Mouse (Mus musculus): ENCODE results near the gene Cdc34. TPM values are rescaled to one million over a fixed set of nuclear protein-coding genes. Genes with fewer than 3 reads are reported as not detected.

Gene Cdc34
- polyA plus RNA-seq, 1 experiment, result 112 TPM

DNA sequence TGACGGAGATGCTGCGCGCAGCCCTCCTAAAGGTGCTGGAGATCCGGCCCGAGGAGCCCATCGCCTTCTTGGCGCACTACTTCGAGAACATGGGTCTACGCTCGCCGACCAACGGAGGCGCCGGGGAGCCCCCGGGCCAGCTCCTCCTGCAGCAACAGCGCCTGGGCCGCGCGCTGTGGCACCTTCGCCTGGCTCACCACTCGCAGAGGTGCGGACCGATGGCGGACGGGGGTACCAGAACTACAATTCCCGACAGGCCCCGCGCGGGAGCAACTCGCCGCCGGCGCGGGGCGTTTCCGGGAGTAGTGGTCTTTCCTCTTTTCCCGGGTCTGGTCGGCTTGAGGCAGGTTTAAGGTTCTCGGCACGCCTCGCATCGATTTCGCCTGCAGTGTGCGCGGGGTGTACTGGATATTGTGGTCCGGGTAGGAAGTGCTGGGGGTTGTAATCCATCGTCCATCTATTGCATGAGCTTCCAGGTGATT, 12.4 kb upstream of the Cdc34 start:
- peak overlapping the region; percentile 80 for H3K4me3 ChIP-seq (replicated peaks; ENCODE audit: extremely low read depth, low read depth, low read length)
- no peak for TF ChIP-seq POLR2A (IDR thresholded peaks at IDR 0.05; ENCODE audit: borderline replicate concordance, extremely low read depth, low read depth, low read length)
- no peak for TF ChIP-seq CTCF (IDR thresholded peaks at IDR 0.05; ENCODE audit: insufficient read depth, low read length)
- WGBS, result under 1% methylated on average over 47 of the region's 47 CpGs
- H3K4me1 ChIP-seq (ENCODE audit: control insufficient read depth, insufficient read depth, low read length), result peaks cover 3% of the 10 kb centered on the region; the same call in 1 of the 2 replicates
- peak; percentile 84 for DNase-seq

DNA sequence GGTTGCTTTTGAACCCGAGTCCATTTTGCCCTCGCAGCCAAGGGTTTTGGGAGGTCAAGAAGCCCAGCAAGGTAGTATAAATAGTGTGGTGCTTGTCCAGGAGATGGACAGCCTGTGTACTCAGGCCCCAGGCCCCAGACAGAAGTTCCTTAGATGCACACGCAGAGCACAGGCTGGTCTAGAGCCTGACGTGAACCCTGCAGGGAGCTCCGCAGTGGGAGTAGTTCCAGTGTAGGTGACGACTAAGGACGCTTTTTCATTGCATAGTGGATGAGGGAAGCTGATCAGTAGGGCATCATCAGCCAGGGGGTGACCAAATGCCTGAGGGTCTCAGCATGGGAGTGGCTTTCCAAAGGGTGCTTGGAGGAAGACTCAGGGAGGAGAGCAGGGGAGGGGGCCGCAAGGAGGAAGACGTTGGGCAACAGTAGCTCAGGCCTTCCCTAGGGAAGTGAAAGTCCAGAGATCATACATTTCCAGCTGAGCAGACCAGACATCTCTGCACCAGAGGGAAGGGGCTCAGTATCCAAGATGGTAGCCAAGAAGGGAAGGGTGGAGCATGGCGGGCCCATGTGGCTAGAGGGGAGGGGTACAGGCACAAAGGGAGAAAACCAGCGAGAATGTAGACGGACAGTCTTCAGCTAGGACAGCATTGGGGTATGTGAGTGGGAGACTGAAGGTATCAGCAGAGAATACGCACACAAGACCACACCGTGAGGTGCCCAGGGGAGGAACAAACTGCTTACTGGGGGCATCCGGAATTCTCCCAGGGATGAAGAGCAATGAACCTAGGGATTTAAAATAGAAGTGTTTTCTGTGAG, 11.7 kb upstream of the Cdc34 start:
- Histone ChIP-seq H3K4me3 (replicated peaks; ENCODE audit: extremely low read depth, low read depth, low read length) (peak overlapping the region; percentile 80), H3K4me1 (ENCODE audit: control insufficient read depth, insufficient read depth, low read length) (peaks cover 3% of the 10 kb centered on the region; the same call in 1 of the 2 replicates)
- WGBS, result 32% methylated on average over 15 of the region's 15 CpGs
- TF ChIP-seq POLR2A (IDR thresholded peaks at IDR 0.05; ENCODE audit: borderline replicate concordance, extremely low read depth, low read depth, low read length), result no peak
- TF ChIP-seq CTCF (IDR thresholded peaks at IDR 0.05; ENCODE audit: insufficient read depth, low read length), result no peak
- DNase-seq, result no peak

DNA sequence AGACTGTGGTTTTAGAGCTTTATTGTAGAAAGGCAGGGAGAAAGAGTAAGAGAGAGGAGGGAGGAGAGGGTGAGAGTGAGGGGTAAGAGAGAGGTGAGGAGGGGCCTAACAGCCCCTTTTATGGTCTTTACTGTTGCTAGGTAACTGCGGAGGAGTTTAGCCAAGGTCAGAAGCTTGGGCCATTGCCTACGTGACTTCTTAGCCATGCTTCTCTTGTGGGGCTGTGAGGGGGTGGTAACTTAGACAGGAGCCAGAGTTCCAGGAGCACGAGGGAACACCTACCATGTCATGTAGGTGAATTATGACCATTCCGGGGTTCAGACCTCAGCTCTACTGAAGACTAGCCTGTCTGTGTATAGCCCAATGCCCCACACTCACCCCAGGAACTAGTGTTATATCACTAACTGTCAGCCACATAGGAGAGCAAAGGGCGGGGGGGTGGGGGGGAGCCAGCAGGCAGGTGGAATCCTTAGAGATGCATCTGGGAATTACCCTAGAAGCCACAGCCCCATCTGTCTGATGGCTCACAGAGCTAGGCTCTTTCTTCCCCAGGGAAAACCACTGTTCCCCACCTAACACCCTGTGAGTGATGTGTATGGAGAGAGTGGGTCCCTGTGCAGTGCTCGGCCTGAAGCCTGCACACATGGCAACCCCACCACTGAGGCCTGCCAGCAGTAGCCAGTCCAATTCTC, 10.5 kb upstream of the Cdc34 start:
- 69% methylated on average over 6 of the region's 6 CpGs for WGBS
- Histone ChIP-seq H3K4me3 (replicated peaks; ENCODE audit: extremely low read depth, low read depth, low read length) (no peak overlapping the region), H3K4me1 (ENCODE audit: control insufficient read depth, insufficient read depth, low read length) (peaks cover 3% of the 10 kb centered on the region; the same call in 1 of the 2 replicates)
- DNase-seq, result no peak
- TF ChIP-seq POLR2A (IDR thresholded peaks at IDR 0.05; ENCODE audit: borderline replicate concordance, extremely low read depth, low read depth, low read length), result no peak

DNA sequence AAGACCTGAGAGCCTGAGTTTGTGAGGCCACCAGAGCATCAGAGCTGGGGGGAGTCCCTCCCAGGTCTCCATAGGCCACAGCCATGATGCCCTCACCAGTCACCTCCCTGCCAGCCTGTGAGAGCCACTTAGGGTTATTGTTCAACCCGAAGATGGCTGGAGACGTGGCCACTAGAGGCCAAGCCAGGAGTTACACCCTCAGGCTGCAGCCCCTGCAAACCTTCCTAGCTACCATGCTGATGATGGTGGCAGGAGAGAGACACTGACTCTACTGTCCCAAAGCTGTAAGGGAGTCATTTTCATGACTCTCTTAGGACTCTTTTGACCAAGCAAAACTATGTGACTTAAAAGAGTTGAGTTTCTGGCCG, 9.9 kb upstream of the Cdc34 start:
- H3K4me1 ChIP-seq (ENCODE audit: control insufficient read depth, insufficient read depth, low read length), result peaks cover 3% of the 10 kb centered on the region; the same call in 1 of the 2 replicates
- no peak overlapping the region for H3K4me3 ChIP-seq (replicated peaks; ENCODE audit: extremely low read depth, low read depth, low read length)
- DNase-seq, result no peak
- WGBS, result 60% methylated on average over 3 of the region's 3 CpGs
- TF ChIP-seq POLR2A (IDR thresholded peaks at IDR 0.05; ENCODE audit: borderline replicate concordance, extremely low read depth, low read depth, low read length) (no peak), CTCF (IDR thresholded peaks at IDR 0.05; ENCODE audit: insufficient read depth, low read length) (0 out of 2 replicates have a peak, but pooled peaks have one; percentile 3)

DNA sequence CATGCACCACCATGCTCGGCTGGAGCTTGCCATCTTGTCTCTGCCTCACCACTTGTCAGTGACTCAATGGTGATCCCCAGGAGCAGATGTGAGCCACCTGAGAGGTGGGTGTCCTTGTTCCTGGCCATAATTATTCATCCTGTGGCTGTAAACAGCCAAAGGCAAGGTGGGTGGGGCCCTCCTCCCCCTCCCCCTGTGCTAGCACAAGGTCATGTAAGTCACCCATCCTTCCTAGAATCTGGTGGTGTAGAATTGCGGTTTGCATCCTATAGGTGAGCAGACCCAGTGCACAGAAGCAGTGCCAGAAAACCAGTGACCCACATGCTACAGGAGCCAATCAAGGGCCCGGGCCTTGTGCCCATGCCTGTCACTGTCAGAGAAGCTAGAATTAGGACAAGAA, 8.9 kb upstream of the Cdc34 start:
- 95% methylated on average over 3 of the region's 3 CpGs for WGBS
- TF ChIP-seq CTCF (IDR thresholded peaks at IDR 0.05; ENCODE audit: insufficient read depth, low read length) (no peak), POLR2A (IDR thresholded peaks at IDR 0.05; ENCODE audit: borderline replicate concordance, extremely low read depth, low read depth, low read length) (no peak)
- H3K4me3 ChIP-seq (replicated peaks; ENCODE audit: extremely low read depth, low read depth, low read length), result no peak overlapping the region
- peaks cover 3% of the 10 kb centered on the region; the same call in 1 of the 2 replicates for H3K4me1 ChIP-seq (ENCODE audit: control insufficient read depth, insufficient read depth, low read length)
- DNase-seq, result no peak

DNA sequence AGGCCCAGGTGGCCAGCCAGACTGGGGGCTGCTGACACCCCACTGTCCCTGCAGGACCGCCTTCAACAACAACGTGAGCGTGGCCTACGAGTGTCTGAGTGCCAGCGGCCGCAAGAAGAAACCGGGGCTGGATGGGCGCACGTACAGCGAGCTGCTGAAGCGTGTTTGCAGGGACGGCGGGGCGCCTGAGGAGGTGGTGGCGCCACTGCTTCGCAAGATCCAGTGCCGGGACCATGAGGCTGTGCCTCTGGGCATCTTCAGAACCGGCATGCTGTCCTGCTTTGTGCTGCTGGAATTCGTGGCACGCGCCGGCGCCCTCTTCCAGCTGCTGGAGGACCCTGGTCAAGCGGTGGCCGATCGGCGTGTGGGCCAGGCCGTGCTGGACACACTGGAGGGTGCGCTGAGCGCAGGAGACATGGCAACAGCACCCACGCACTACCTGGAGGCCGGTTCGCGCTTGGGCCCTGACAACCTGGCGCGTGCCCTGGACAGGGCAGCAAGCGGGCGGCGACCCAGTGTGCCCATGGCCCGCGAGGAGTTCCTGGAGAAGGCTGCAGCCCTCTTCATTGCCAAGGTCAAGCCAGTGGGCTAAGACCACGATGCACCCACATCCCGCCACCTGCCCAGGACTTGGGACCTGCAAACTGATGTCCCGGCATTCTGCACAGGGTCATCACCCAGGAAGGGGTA, 6.5 kb upstream of the Cdc34 start:
- Histone ChIP-seq H3K4me1 (ENCODE audit: control insufficient read depth, insufficient read depth, low read length) (no peaks in the 10 kb centered on the region), H3K4me3 (replicated peaks; ENCODE audit: extremely low read depth, low read depth, low read length) (no peak overlapping the region)
- WGBS, result 67% methylated on average over 44 of the region's 44 CpGs
- TF ChIP-seq CTCF (IDR thresholded peaks at IDR 0.05; ENCODE audit: insufficient read depth, low read length) (no peak), POLR2A (IDR thresholded peaks at IDR 0.05; ENCODE audit: borderline replicate concordance, extremely low read depth, low read depth, low read length) (no peak)
- DNase-seq, result no peak

DNA sequence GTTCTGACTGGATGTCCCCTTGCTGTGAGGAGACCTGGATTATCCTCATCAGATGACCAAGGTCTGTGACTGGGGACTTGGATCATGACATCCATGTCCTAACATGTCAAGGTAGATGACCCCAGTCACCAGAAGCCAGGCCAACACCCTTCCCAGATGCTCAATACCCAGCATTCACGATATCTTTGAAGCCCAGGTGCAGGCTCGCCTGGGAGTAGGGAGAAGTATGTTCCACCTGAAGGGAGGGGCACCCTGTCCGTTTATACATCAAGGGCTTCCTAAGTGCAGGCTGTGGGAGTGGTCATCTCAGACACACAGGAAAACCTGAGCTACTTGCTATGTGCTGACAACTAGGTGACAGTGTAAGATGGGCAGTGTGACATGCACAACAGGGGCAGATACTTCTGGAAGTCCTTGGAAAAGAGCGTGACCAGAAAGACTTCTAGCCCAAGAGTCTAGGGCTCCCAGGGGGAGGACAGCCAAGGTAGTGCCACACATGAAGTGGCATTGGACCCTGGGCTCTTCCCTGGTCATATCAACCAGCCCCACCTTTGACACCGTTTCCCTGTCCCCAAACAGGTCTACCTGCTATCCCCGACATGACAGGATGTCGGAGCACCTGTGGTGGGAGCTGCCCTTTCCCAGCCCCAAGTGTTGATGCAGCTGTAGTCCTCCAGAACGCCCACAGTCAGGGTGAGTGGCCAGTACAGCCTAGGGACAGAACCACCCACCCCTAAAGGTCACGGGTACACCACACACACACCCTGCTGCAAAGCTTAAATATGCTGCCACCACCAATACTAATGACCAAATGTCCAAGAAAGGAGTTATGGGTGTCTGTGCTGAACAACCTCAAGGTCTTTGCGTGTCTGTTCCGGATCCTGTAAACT, 1.1 kb upstream of the Cdc34 start:
- peaks cover 14% of the 10 kb centered on the region for H3K4me1 ChIP-seq (ENCODE audit: control insufficient read depth, insufficient read depth, low read length)
- no peak for DNase-seq
- H3K4me3 ChIP-seq (replicated peaks; ENCODE audit: extremely low read depth, low read depth, low read length), result peak overlapping the region; percentile 49
- 25% methylated on average over 11 of the region's 11 CpGs for whole genome bisulfite sequencing
- TF ChIP-seq POLR2A (IDR thresholded peaks at IDR 0.05; ENCODE audit: borderline replicate concordance, extremely low read depth, low read depth, low read length) (no peak), CTCF (IDR thresholded peaks at IDR 0.05; ENCODE audit: insufficient read depth, low read length) (no peak)

DNA sequence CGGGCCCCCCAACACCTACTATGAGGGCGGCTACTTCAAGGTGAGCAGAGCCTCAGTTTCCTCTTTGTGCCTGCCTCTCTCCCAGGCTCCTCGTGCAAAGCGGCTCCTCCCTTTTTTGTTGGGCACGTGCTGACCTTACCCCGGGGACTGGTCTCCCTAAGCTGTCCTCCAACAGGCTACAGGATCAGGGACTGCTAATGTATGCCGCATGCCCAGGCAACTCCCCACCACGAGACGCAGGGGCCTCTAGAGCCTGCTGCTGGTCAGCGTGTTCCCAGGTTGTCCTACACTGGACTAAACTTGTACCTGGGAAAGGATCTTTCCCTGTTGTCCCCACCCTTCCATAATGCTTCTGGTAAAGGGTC, 538 bp downstream of the Cdc34 start:
- DNase-seq, result peak; percentile 29

More for the DNA sequence above, 538 bp downstream of the Cdc34 start:
- under 1% methylated on average over 10 of the region's 10 CpGs for WGBS
- Histone ChIP-seq H3K4me3 (replicated peaks; ENCODE audit: extremely low read depth, low read depth, low read length) (peak overlapping the region; percentile 91), H3K4me1 (ENCODE audit: control insufficient read depth, insufficient read depth, low read length) (peaks cover 14% of the 10 kb centered on the region)
- TF ChIP-seq CTCF (IDR thresholded peaks at IDR 0.05; ENCODE audit: insufficient read depth, low read length) (no peak), POLR2A (IDR thresholded peaks at IDR 0.05; ENCODE audit: borderline replicate concordance, extremely low read depth, low read depth, low read length) (no peak)
